Mouse (Mus musculus) kidney, postnatal 4 days (tissue): Measurements from ENCODE around the gene Adam1a.
"Not testable (repeated sequence)": the region's sequence is repeated elsewhere in the genome, so short reads cannot be mapped to it uniquely, and the experiment has no call there.

Experiments used
- DNase-seq, 2 experiments: peaks; one replicate each; pipeline ENCODE4 v3.0.0; 2021; ENCODE audit warnings: mixed read lengths in 2 of 2

Adam1a gene

GRCm38 (mm10) chr5:121564468-121564895, 19.2 kb upstream of the Adam1a start:
- peak; percentile 96 for DNase-seq

- DNase-seq = no peak
These were observed 17.2 kb upstream of the Adam1a start for GRCm38 (mm10) chr5:121562436-121562835.

- DNase-seq = no peak
These were observed 3.9 kb upstream of the Adam1a start for GRCm38 (mm10) chr5:121549196-121549595.

- DNase-seq = no peak
These were observed 1.8 kb upstream of the Adam1a start for GRCm38 (mm10) chr5:121547084-121547483.

- DNase-seq = peak; percentile 79 to 86
These were observed 1.2 kb upstream of the Adam1a start for GRCm38 (mm10) chr5:121546530-121546895.

GRCm38 (mm10) chr5:121545793-121546529, 679 bp upstream of the Adam1a start, which contains the start of gene Mapkapk5:
Gene Mapkapk5 (minus strand): TSS chr5:121545905.
- DNase-seq = peak; percentile 98 to 99

GRCm38 (mm10) chr5:121543370-121543769, 1.9 kb downstream of the Adam1a start:
- no peak for DNase-seq

GRCm38 (mm10) chr5:121541235-121541634, 4.0 kb downstream of the Adam1a start:
- DNase-seq = no peak

GRCm38 (mm10) chr5:121540066-121540465, 5.2 kb downstream of the Adam1a start:
- no peak for DNase-seq

GRCm38 (mm10) chr5:121537588-121537987, 7.7 kb downstream of the Adam1a start:
- DNase-seq = no peak

GRCm38 (mm10) chr5:121536921-121537555, 8.2 kb downstream of the Adam1a start:
- no peak for DNase-seq

- no peak for DNase-seq
These were observed 10.2 kb downstream of the Adam1a start for GRCm38 (mm10) chr5:121535116-121535515.

GRCm38 (mm10) chr5:121534521-121534920, 10.8 kb downstream of the Adam1a start:
- peak in 1 of 2 experiments; percentile 25 for DNase-seq

GRCm38 (mm10) chr5:121526961-121527360, 18.3 kb downstream of the Adam1a start:
- DNase-seq = no peak

- DNase-seq = no peak
These were observed 18.8 kb downstream of the Adam1a start for GRCm38 (mm10) chr5:121526526-121526925.

- DNase-seq = no peak
These were observed 19.4 kb downstream of the Adam1a start for GRCm38 (mm10) chr5:121525774-121526450.

- DNase-seq = not testable (repeated sequence)
These were observed 25.5 kb downstream of the Adam1a start for GRCm38 (mm10) chr5:121519758-121520157.

- no peak for DNase-seq
These were observed 26.3 kb downstream of the Adam1a start for GRCm38 (mm10) chr5:121518983-121519382.

GRCm38 (mm10) chr5:121510009-121510408, 35.3 kb downstream of the Adam1a start:
- DNase-seq = no peak

- DNase-seq = no peak
These were observed 38.4 kb downstream of the Adam1a start for GRCm38 (mm10) chr5:121506846-121507245.

GRCm38 (mm10) chr5:121503231-121503630, 42.1 kb downstream of the Adam1a start, which contains the start of gene Adam1b:
Gene Adam1b (minus strand): TSS chr5:121503435.
- DNase-seq = no peak

- DNase-seq = not testable (repeated sequence)
These were observed 43.8 kb downstream of the Adam1a start for GRCm38 (mm10) chr5:121501424-121501996.

GRCm38 (mm10) chr5:121500719-121501118, 44.6 kb downstream of the Adam1a start:
- DNase-seq = no peak
